Mouse (Mus musculus) limb, embryonic 11.5 days (tissue): ENCODE measurements around the gene Ptk7. TPM values are rescaled to one million over a fixed set of nuclear protein-coding genes. Genes with fewer than 3 reads are reported as not detected.

Experiments
- ATAC-seq: fragments of 200-750 bp; cut with Nextera tagmentation; 2 replicates; pipeline ENCODE4 v1.8.0; 2017; ENCODE audit warnings: low read depth; ENCODE audit not compliant: insufficient number of reproducible peaks, low FRiP score, low TSS enrichment
- DNase-seq: peaks from one replicate; pipeline ENCODE4 v3.0.0-alpha.2; 2015; ENCODE audit warnings: low spot score
- H3K27ac ChIP-seq: fragments of 300-500 bp; sonication (generic); replicated peaks from 2 replicates; pipeline ENCODE4 v1.5.1; 2014; ENCODE audit warnings: low read depth, mild to moderate bottlenecking, low read length
- H3K27me3 ChIP-seq: fragments of 300-500 bp; sonication (generic); 2 replicates; pipeline ENCODE4 v1.6.1; 2014; ENCODE audit warnings: mild to moderate bottlenecking, low read length, mixed read lengths; ENCODE audit not compliant: control insufficient read depth, insufficient read depth
- H3K36me3 ChIP-seq: fragments of 300-500 bp; sonication (generic); 2 replicates; pipeline ENCODE4 v1.6.1; 2014; ENCODE audit warnings: mild to moderate bottlenecking, low read length, moderate library complexity, mixed read lengths; ENCODE audit not compliant: control insufficient read depth, insufficient read depth
- H3K4me1 ChIP-seq: fragments of 300-500 bp; sonication (generic); 2 replicates; pipeline ENCODE4 v1.6.1; 2014; ENCODE audit warnings: low read length, mixed read lengths; ENCODE audit not compliant: control insufficient read depth, insufficient read depth
- H3K4me2 ChIP-seq: fragments of 300-500 bp; sonication (generic); 2 replicates; pipeline ENCODE4 v1.6.1; 2014; ENCODE audit warnings: low read depth, mild to moderate bottlenecking, moderate library complexity; ENCODE audit not compliant: severe bottlenecking
- H3K4me3 ChIP-seq: fragments of 300-500 bp; sonication (generic); 2 replicates; pipeline ENCODE4 v1.5.1; 2014; ENCODE audit warnings: low read depth, low read length
- H3K9ac ChIP-seq: fragments of 300-500 bp; sonication (generic); 2 replicates; pipeline ENCODE4 v1.6.1; 2014; ENCODE audit warnings: mild to moderate bottlenecking, low read length
- H3K9me3 ChIP-seq: fragments of 300-500 bp; sonication (generic); 2 replicates; pipeline ENCODE4 v1.6.1; 2016; ENCODE audit warnings: low read length; ENCODE audit not compliant: control insufficient read depth
- WGBS: fragments of 180-500 bp; shearing (Covaris S2); extraction: QIAGEN DNeasy Blood & Tissue Kit; methylation state at CpG from one replicate; pipeline ENCODE4 v1.1.7; 2014; 5-methylcytosine and 5-hydroxymethylcytosine counted together
- polyA plus RNA-seq: library from polyadenylated mRNA; unstranded; fragments of >200 nt; fragmentation: Nextera tagmentation; extraction: Ambion mirVana; gene quantifications from 2 replicates; pipeline ENCODE4 v1.2.1, GENCODE M21; 2014

Ptk7 gene
- polyA plus RNA-seq, 1 experiment from 2014 or later, result 60.4 TPM

- ATAC-seq, result no peak
- Histone ChIP-seq H3K4me3 (no peak overlapping the region), H3K27me3 (no peaks in the 10 kb centered on the region), H3K4me1 (peaks cover 21% of the 10 kb centered on the region), H3K27ac (no peak overlapping the region), H3K36me3 (no peaks in the 10 kb centered on the region), H3K9me3 (no peaks in the 10 kb centered on the region), H3K4me2 (0 out of 2 replicates have a peak overlapping the region, but pooled peaks have one; percentile 90), H3K9ac (no peak overlapping the region)
- no peak for DNase-seq
- 91% methylated on average over 7 of the region's 7 CpGs for WGBS
Observed at GRCm38 (mm10) chr17:46647279-46647678, 18.0 kb upstream of the Ptk7 start.

- Histone ChIP-seq H3K27me3 (no peaks in the 10 kb centered on the region), H3K9ac (peak overlapping the region; percentile 70), H3K4me1 (peaks cover 14% of the 10 kb centered on the region), H3K36me3 (no peaks in the 10 kb centered on the region), H3K4me3 (peak overlapping the region; percentile 91), H3K9me3 (no peaks in the 10 kb centered on the region), H3K4me2 (peak overlapping the region; percentile 90), H3K27ac (0 out of 2 replicates have a peak overlapping the region, but pooled peaks have one; percentile 36)
- WGBS, result under 1% methylated on average over 19 of the region's 19 CpGs
- no peak; the same call in 1 of the 2 replicates for ATAC-seq
- DNase-seq, result no peak
Observed at GRCm38 (mm10) chr17:46646322-46646662, 17.0 kb upstream of the Ptk7 start.

GRCm38 (mm10) chr17:46645561-46646321, 16.4 kb upstream of the Ptk7 start, which contains the start of the genes Klc4 and Mrpl2:
Gene Klc4 (minus strand): TSS chr17:46646022.
Gene Mrpl2 (plus strand): TSS chr17:46646229.
- H3K4me3 ChIP-seq, result peak within 1 kb of the TSS; percentile 91
- no peaks in the 10 kb centered on the region for H3K27me3 ChIP-seq
- peaks cover 11% of the 10 kb centered on the region; the same call in 1 of the 2 replicates for H3K4me1 ChIP-seq
- no peaks in the 10 kb centered on the region for H3K36me3 ChIP-seq
- peak within 1 kb of the TSS; percentile 91 for H3K4me2 ChIP-seq
- H3K9me3 ChIP-seq, result no peaks in the 10 kb centered on the region
- 0 out of 2 replicates have a peak within 1 kb of the TSS, but pooled peaks have one; percentile 36 for H3K27ac ChIP-seq
- DNase-seq, result peak; percentile 100
- peak within 1 kb of the TSS; percentile 70 for H3K9ac ChIP-seq
- under 1% methylated on average over 53 of the region's 53 CpGs for WGBS
- peak; percentile 67 for ATAC-seq

- Histone ChIP-seq H3K9ac (peak overlapping the region; percentile 61), H3K27ac (no peak overlapping the region), H3K36me3 (no peaks in the 10 kb centered on the region), H3K4me2 (peak overlapping the region; percentile 91), H3K27me3 (no peaks in the 10 kb centered on the region), H3K4me1 (peaks cover 11% of the 10 kb centered on the region; the same call in 1 of the 2 replicates), H3K4me3 (peak overlapping the region; percentile 91), H3K9me3 (no peaks in the 10 kb centered on the region; the same call in 1 of the 2 replicates)
- 10% methylated on average over 11 of the region's 11 CpGs for WGBS
- DNase-seq (no peak), ATAC-seq (no peak)
Observed at GRCm38 (mm10) chr17:46644916-46645475, 15.7 kb upstream of the Ptk7 start.

GRCm38 (mm10) chr17:46644152-46644805, 15.0 kb upstream of the Ptk7 start:
- Histone ChIP-seq H3K4me1 (peaks cover 8% of the 10 kb centered on the region; the same call in 1 of the 2 replicates), H3K27ac (no peak overlapping the region), H3K4me2 (peak overlapping the region; percentile 91; the same call in 1 of the 2 replicates), H3K27me3 (no peaks in the 10 kb centered on the region), H3K36me3 (no peaks in the 10 kb centered on the region), H3K9me3 (no peaks in the 10 kb centered on the region; the same call in 1 of the 2 replicates), H3K4me3 (no peak overlapping the region), H3K9ac (peak overlapping the region; percentile 17; the same call in 1 of the 2 replicates)
- DNase-seq, result no peak
- WGBS, result 86% methylated on average over 12 of the region's 12 CpGs
- no peak for ATAC-seq

- Histone ChIP-seq H3K9me3 (no peaks in the 10 kb centered on the region; the same call in 1 of the 2 replicates), H3K36me3 (no peaks in the 10 kb centered on the region), H3K27me3 (no peaks in the 10 kb centered on the region), H3K9ac (no peak overlapping the region), H3K27ac (no peak overlapping the region), H3K4me1 (peaks cover 7% of the 10 kb centered on the region; the same call in 1 of the 2 replicates), H3K4me2 (no peak overlapping the region), H3K4me3 (no peak overlapping the region)
- ATAC-seq (no peak), DNase-seq (no peak)
- WGBS, result 89% methylated on average over 17 of the region's 17 CpGs
Observed at GRCm38 (mm10) chr17:46642060-46642459, 12.8 kb upstream of the Ptk7 start.

GRCm38 (mm10) chr17:46639929-46640328, 10.6 kb upstream of the Ptk7 start:
- Histone ChIP-seq H3K27ac (no peak overlapping the region), H3K4me2 (no peak overlapping the region), H3K4me3 (no peak overlapping the region), H3K4me1 (peaks cover 3% of the 10 kb centered on the region; the same call in 1 of the 2 replicates), H3K36me3 (no peaks in the 10 kb centered on the region), H3K27me3 (no peaks in the 10 kb centered on the region), H3K9ac (no peak overlapping the region), H3K9me3 (no peaks in the 10 kb centered on the region; the same call in 1 of the 2 replicates)
- ATAC-seq (no peak), DNase-seq (no peak)
- WGBS, result 82% methylated on average over 9 of the region's 9 CpGs
